Mouse (Mus musculus) neural tube, embryonic 11.5 days (tissue): ENCODE measurements around the gene Ptprt. TPM values are rescaled to one million over a fixed set of nuclear protein-coding genes. Genes with fewer than 3 reads are reported as not detected.

Experiments used
- ATAC-seq: fragments of 200-750 bp; cut with Nextera tagmentation; 2 replicates; pipeline ENCODE4 v1.8.0; 2017; ENCODE audit warnings: moderate number of reproducible peaks, mild to moderate bottlenecking, moderate TSS enrichment, moderate library complexity; ENCODE audit not compliant: insufficient read depth, low FRiP score, low TSS enrichment
- DNase-seq: peaks from one replicate; pipeline ENCODE4 v3.0.0-alpha.2; 2015; ENCODE audit warnings: low spot score
- H3K27ac ChIP-seq: fragments of 300-500 bp; sonication (generic); 2 replicates; pipeline ENCODE4 v1.5.1; 2014; ENCODE audit warnings: low read depth, mild to moderate bottlenecking, low read length
- H3K27me3 ChIP-seq: fragments of 300-500 bp; sonication (generic); 2 replicates; pipeline ENCODE4 v1.6.1; 2014; ENCODE audit warnings: mild to moderate bottlenecking, low read length, mixed read lengths; ENCODE audit not compliant: control insufficient read depth, insufficient read depth
- H3K36me3 ChIP-seq: fragments of 300-500 bp; sonication (generic); 2 replicates; pipeline ENCODE4 v1.6.1; 2014; ENCODE audit warnings: mild to moderate bottlenecking, low read length, moderate library complexity, mixed read lengths; ENCODE audit not compliant: control insufficient read depth, insufficient read depth
- H3K4me1 ChIP-seq: fragments of 300-500 bp; sonication (generic); 2 replicates; pipeline ENCODE4 v1.6.1; 2014; ENCODE audit warnings: low read length, mixed read lengths; ENCODE audit not compliant: control insufficient read depth, insufficient read depth
- H3K4me2 ChIP-seq: fragments of 300-500 bp; sonication (generic); 2 replicates; pipeline ENCODE4 v1.6.1; 2014; ENCODE audit warnings: low read depth, mild to moderate bottlenecking, moderate library complexity
- H3K4me3 ChIP-seq: fragments of 300-500 bp; sonication (generic); 2 replicates; pipeline ENCODE4 v1.5.1; 2014; ENCODE audit warnings: low read depth, low read length
- H3K9ac ChIP-seq: fragments of 300-500 bp; sonication (generic); 2 replicates; pipeline ENCODE4 v1.6.1; 2014; ENCODE audit warnings: mild to moderate bottlenecking, low read length
- H3K9me3 ChIP-seq: fragments of 300-500 bp; sonication (generic); 2 replicates; pipeline ENCODE4 v1.6.1; 2016; ENCODE audit warnings: low read length; ENCODE audit not compliant: control insufficient read depth
- WGBS: fragments of 180-500 bp; shearing (Covaris S2); extraction: QIAGEN DNeasy Blood & Tissue Kit; methylation state at CpG from one replicate; pipeline ENCODE4 v1.1.7; 2014; 5-methylcytosine and 5-hydroxymethylcytosine counted together
- polyA plus RNA-seq: library from polyadenylated mRNA; unstranded; fragments of >200 nt; fragmentation: Nextera tagmentation; extraction: Ambion mirVana; gene quantifications from 2 replicates; pipeline ENCODE4 v1.2.1, GENCODE M21; 2014

The Ptprt gene
- polyA plus RNA-seq, 1 experiment from 2014 or later, result 1.6 TPM

GRCm38 (mm10) chr2:161982311-161982710 is 678.6 kb downstream of the Ptprt start:
- DNase-seq, result no peak

GRCm38 (mm10) chr2:161961179-161962163 is 699.5 kb downstream of the Ptprt start:
- Histone ChIP-seq H3K4me3 (no peak overlapping the region), H3K9me3 (no peaks in the 10 kb centered on the region), H3K4me1 (no peaks in the 10 kb centered on the region), H3K27me3 (no peaks in the 10 kb centered on the region), H3K4me2 (no peak overlapping the region), H3K9ac (no peak overlapping the region), H3K27ac (no peak overlapping the region), H3K36me3 (no peaks in the 10 kb centered on the region)
- DNase-seq, result no peak
- 87% methylated on average over 7 of the region's 7 CpGs for WGBS
- ATAC-seq, result no peak

More at GRCm38 (mm10) chr2:161982311-161982710, 678.6 kb downstream of the Ptprt start:
- no peak overlapping the region for H3K4me2 ChIP-seq
- H3K9ac ChIP-seq, result no peak overlapping the region
- H3K36me3 ChIP-seq, result no peaks in the 10 kb centered on the region
- H3K4me3 ChIP-seq, result no peak overlapping the region
- H3K9me3 ChIP-seq, result no peaks in the 10 kb centered on the region
- no peak for ATAC-seq
- H3K4me1 ChIP-seq, result no peaks in the 10 kb centered on the region
- H3K27ac ChIP-seq, result no peak overlapping the region
- no peaks in the 10 kb centered on the region for H3K27me3 ChIP-seq
- WGBS, result 86% methylated on average over 3 of the region's 3 CpGs

- DNase-seq (no peak), ATAC-seq (no peak)
- no peaks in the 10 kb centered on the region for H3K27me3 ChIP-seq
- no peaks in the 10 kb centered on the region for H3K36me3 ChIP-seq
- no peak overlapping the region for H3K9ac ChIP-seq
- H3K9me3 ChIP-seq, result no peaks in the 10 kb centered on the region
- no peak overlapping the region for H3K27ac ChIP-seq
- WGBS, result 95% methylated on average over 6 of the region's 6 CpGs
- no peak overlapping the region for H3K4me3 ChIP-seq
- no peak overlapping the region for H3K4me2 ChIP-seq
- no peaks in the 10 kb centered on the region for H3K4me1 ChIP-seq
Measured at GRCm38 (mm10) chr2:161945424-161945823, 715.5 kb downstream of the Ptprt start.

GRCm38 (mm10) chr2:161944689-161945088 is 716.3 kb downstream of the Ptprt start:
- Histone ChIP-seq H3K4me2 (no peak overlapping the region), H3K9me3 (no peaks in the 10 kb centered on the region), H3K9ac (no peak overlapping the region), H3K27me3 (no peaks in the 10 kb centered on the region), H3K36me3 (no peaks in the 10 kb centered on the region), H3K27ac (no peak overlapping the region), H3K4me1 (no peaks in the 10 kb centered on the region), H3K4me3 (no peak overlapping the region)
- no peak for ATAC-seq
- WGBS, result 85% methylated on average over 4 of the region's 4 CpGs
- no peak for DNase-seq

GRCm38 (mm10) chr2:161941991-161942390 is 719.0 kb downstream of the Ptprt start:
- Histone ChIP-seq H3K4me1 (no peaks in the 10 kb centered on the region), H3K4me2 (no peak overlapping the region), H3K36me3 (no peaks in the 10 kb centered on the region), H3K27ac (no peak overlapping the region), H3K9ac (no peak overlapping the region), H3K9me3 (no peaks in the 10 kb centered on the region), H3K27me3 (no peaks in the 10 kb centered on the region), H3K4me3 (no peak overlapping the region)
- ATAC-seq (no peak), DNase-seq (no peak)
- 83% methylated on average over 2 of the region's 2 CpGs for WGBS

- ATAC-seq, result no peak
- Histone ChIP-seq H3K4me2 (no peak overlapping the region), H3K27ac (no peak overlapping the region), H3K9ac (no peak overlapping the region), H3K4me1 (no peaks in the 10 kb centered on the region), H3K27me3 (no peaks in the 10 kb centered on the region), H3K4me3 (no peak overlapping the region), H3K36me3 (no peaks in the 10 kb centered on the region), H3K9me3 (no peaks in the 10 kb centered on the region)
- 90% methylated on average over 7 of the region's 7 CpGs for WGBS
- DNase-seq, result no peak
Measured at GRCm38 (mm10) chr2:161907214-161907613, 753.7 kb downstream of the Ptprt start.

- H3K27ac ChIP-seq, result no peak overlapping the region
- 87% methylated on average over 3 of the region's 3 CpGs for WGBS
Measured at GRCm38 (mm10) chr2:161902196-161902595, 758.8 kb downstream of the Ptprt start.

GRCm38 (mm10) chr2:161884446-161884845 is 776.5 kb downstream of the Ptprt start:
- H3K27ac ChIP-seq, result no peak overlapping the region
- no peak for ATAC-seq
- 92% methylated on average over 4 of the region's 4 CpGs for WGBS

More at GRCm38 (mm10) chr2:161902196-161902595, 758.8 kb downstream of the Ptprt start:
- no peak overlapping the region for H3K4me2 ChIP-seq
- no peaks in the 10 kb centered on the region for H3K36me3 ChIP-seq
- H3K4me1 ChIP-seq, result no peaks in the 10 kb centered on the region
- no peaks in the 10 kb centered on the region for H3K27me3 ChIP-seq
- ATAC-seq (no peak), DNase-seq (no peak)
- H3K9me3 ChIP-seq, result no peaks in the 10 kb centered on the region
- H3K9ac ChIP-seq, result no peak overlapping the region
- no peak overlapping the region for H3K4me3 ChIP-seq

GRCm38 (mm10) chr2:161882580-161882979 is 778.4 kb downstream of the Ptprt start:
- no peaks in the 10 kb centered on the region for H3K9me3 ChIP-seq
- ATAC-seq (no peak), DNase-seq (no peak)
- H3K27ac ChIP-seq, result no peak overlapping the region
- WGBS, result 75% methylated on average over 4 of the region's 4 CpGs
- H3K9ac ChIP-seq, result no peak overlapping the region
- H3K36me3 ChIP-seq, result no peaks in the 10 kb centered on the region
- no peak overlapping the region for H3K4me2 ChIP-seq
- H3K4me3 ChIP-seq, result no peak overlapping the region
- no peaks in the 10 kb centered on the region for H3K27me3 ChIP-seq
- no peaks in the 10 kb centered on the region for H3K4me1 ChIP-seq

More at GRCm38 (mm10) chr2:161884446-161884845, 776.5 kb downstream of the Ptprt start:
- Histone ChIP-seq H3K4me2 (no peak overlapping the region), H3K9me3 (no peaks in the 10 kb centered on the region), H3K36me3 (no peaks in the 10 kb centered on the region), H3K9ac (no peak overlapping the region), H3K27me3 (no peaks in the 10 kb centered on the region), H3K4me3 (no peak overlapping the region), H3K4me1 (no peaks in the 10 kb centered on the region)
- DNase-seq, result no peak
